ENCODE assay signal across 27 mouse cellular contexts in the genomic region with DNA sequence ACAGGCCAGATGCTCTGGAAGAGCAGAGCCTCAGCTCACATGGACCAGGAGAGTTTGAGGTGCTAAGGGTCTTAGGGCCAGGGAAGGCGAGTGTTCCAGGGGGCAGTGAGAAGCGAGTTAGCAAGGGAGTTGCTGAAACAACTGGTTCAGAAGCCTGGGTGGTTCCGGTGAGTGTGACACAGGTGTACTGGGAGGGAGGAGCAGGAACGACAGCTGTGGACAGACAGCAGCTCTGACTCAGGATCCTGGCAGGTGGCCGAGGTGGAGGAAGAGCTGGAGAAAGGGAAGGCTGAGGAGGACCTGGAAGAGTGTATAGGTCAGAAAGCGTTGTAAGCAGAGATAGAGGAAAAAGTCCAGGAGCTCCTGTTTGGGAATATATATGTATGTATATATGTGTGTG. TPM values are rescaled to one million over a fixed set of nuclear protein-coding genes. Genes with fewer than 3 reads are reported as not detected.
DNase-seq lines count a peak whose midpoint lies in the region; ATAC-seq and TF ChIP-seq lines count a peak whose summit lies in the region.
"Had no signal": no experiment of that assay in that cellular context is flagged by ENCODE, and none has a peak within 500 bp of the region (broad histone marks: within the 10 kb centered on the region; RNA-seq: fewer than 3 reads in every experiment).

No protein-coding gene starts in this region.

- H3K27me3 ChIP-seq in kidney, embryonic 16.5 days (ENCODE audit: insufficient read depth, low read length), result no peaks in the 10 kb centered on the region
- no peaks in the 10 kb centered on the region for H3K27me3 ChIP-seq in lung, postnatal 0 days (replicated peaks; ENCODE audit: insufficient read depth, low read length)
- no peaks in the 10 kb centered on the region for H3K27me3 ChIP-seq in stomach, embryonic 16.5 days (ENCODE audit: control insufficient read depth, insufficient read depth, low read length)
- H3K27me3 ChIP-seq: embryonic facial prominence, embryonic 13.5 days; forebrain, embryonic 15.5 days; heart, embryonic 15.5 days had no signal

- 0 out of 2 replicates have a peak overlapping the region, but pooled peaks have one; percentile 20 for H3K27ac ChIP-seq in kidney, embryonic 16.5 days (ENCODE audit: low read length)
- H3K27ac ChIP-seq in lung, postnatal 0 days (ENCODE audit: low read length), result no peak overlapping the region
- H3K27ac ChIP-seq in stomach, embryonic 16.5 days (ENCODE audit: low read length), result peak overlapping the region; percentile 5; the same call in 1 of the 2 replicates
- H3K27ac ChIP-seq: embryonic facial prominence, embryonic 10.5 days; embryonic facial prominence, embryonic 13.5 days; forebrain, embryonic 12.5 days; forebrain, embryonic 15.5 days; heart, embryonic 15.5 days; hindbrain, embryonic 10.5 days; hindbrain, embryonic 13.5 days had no signal

- H3K4me3 ChIP-seq in kidney, embryonic 16.5 days (ENCODE audit: low read length), result no peak overlapping the region
- no peak overlapping the region for H3K4me3 ChIP-seq in lung, postnatal 0 days (ENCODE audit: low read depth, low read length)
- no peak overlapping the region for H3K4me3 ChIP-seq in stomach, embryonic 16.5 days (replicated peaks; ENCODE audit: low read length)
- H3K4me3 ChIP-seq: embryonic facial prominence, embryonic 10.5 days; embryonic facial prominence, embryonic 13.5 days; erythroblast, embryonic 14.5 days; forebrain, embryonic 12.5 days; forebrain, embryonic 15.5 days; heart, embryonic 12.5 days; heart, embryonic 15.5 days; hindbrain, embryonic 10.5 days; hindbrain, embryonic 13.5 days had no signal

- no peak for DNase-seq in kidney, postnatal 36 days
- DNase-seq in lung, postnatal 0 days (ENCODE audit: low spot score), result peak; percentile 33
- no peak for DNase-seq in lung, postnatal 4 days
- no peak for DNase-seq in urinary bladder, postnatal 14 days (ENCODE audit: low spot score)
- DNase-seq: adrenal gland, adult 8-10 months; adrenal gland, postnatal 25 days; cerebellum, adult 11-12 months; cerebellum, adult 8-10 months; cerebellum, postnatal 10 days; cerebellum, postnatal 36 days; embryo, embryonic 11 days; heart, adult 11 months; heart, postnatal 10 days; heart, postnatal 36 days had no signal

- no peak for ATAC-seq in kidney, embryonic 16.5 days (ENCODE audit: low FRiP score, low TSS enrichment)
- no peak for ATAC-seq in lung, postnatal 0 days
- no peak for ATAC-seq in stomach, embryonic 16.5 days (ENCODE audit: insufficient read depth, low FRiP score)
- ATAC-seq: activated CD4-positive, CD25-positive, alpha-beta regulatory T cell, adult 4 months; forebrain, embryonic 15.5 days; hindbrain, embryonic 16.5 days had no signal

- WGBS in kidney, embryonic 16.5 days, result 74% methylated on average over 6 of the region's 6 CpGs
- 75% methylated on average over 6 of the region's 6 CpGs for WGBS in lung, postnatal 0 days
- 62% methylated on average over 6 of the region's 6 CpGs for WGBS in stomach, embryonic 16.5 days

- H3K9me3 ChIP-seq in kidney, embryonic 16.5 days (ENCODE audit: low read length), result no peaks in the 10 kb centered on the region
- H3K9me3 ChIP-seq in lung, postnatal 0 days (ENCODE audit: low read length), result no peaks in the 10 kb centered on the region
- H3K9me3 ChIP-seq in stomach, embryonic 16.5 days (replicated peaks; ENCODE audit: control insufficient read depth, low read length), result no peaks in the 10 kb centered on the region
- H3K9me3 ChIP-seq: embryonic facial prominence, embryonic 10.5 days; embryonic facial prominence, embryonic 13.5 days; forebrain, embryonic 12.5 days; forebrain, embryonic 15.5 days; heart, embryonic 12.5 days; heart, embryonic 15.5 days; hindbrain, embryonic 10.5 days; hindbrain, embryonic 13.5 days had no signal

- H3K4me1 ChIP-seq in kidney, embryonic 16.5 days (ENCODE audit: insufficient read depth, low read length), result peaks cover 43% of the 10 kb centered on the region
- peaks cover 8% of the 10 kb centered on the region; the same call in 1 of the 2 replicates for H3K4me1 ChIP-seq in lung, postnatal 0 days (ENCODE audit: insufficient read depth, low read depth, low read length)
- peaks cover 35% of the 10 kb centered on the region for H3K4me1 ChIP-seq in stomach, embryonic 16.5 days (ENCODE audit: control insufficient read depth, insufficient read depth, low read length)

- no peak for TF ChIP-seq EP300 in lung, postnatal 0 days (IDR thresholded peaks at IDR 0.05)

- H3K36me3 ChIP-seq in kidney, embryonic 16.5 days (ENCODE audit: insufficient read depth, low read length), result peaks cover 20% of the 10 kb centered on the region
- H3K36me3 ChIP-seq in lung, postnatal 0 days (ENCODE audit: insufficient read depth, low read length), result peaks cover 7% of the 10 kb centered on the region; the same call in 1 of the 2 replicates
- no peaks in the 10 kb centered on the region; the same call in 1 of the 2 replicates for H3K36me3 ChIP-seq in stomach, embryonic 16.5 days (ENCODE audit: control insufficient read depth, insufficient read depth, low read length)
- H3K36me3 ChIP-seq: forebrain, embryonic 15.5 days had no signal

- TF ChIP-seq CTCF in lung, postnatal 0 days (IDR thresholded peaks at IDR 0.05), result no peak

- no peak overlapping the region for H3K9ac ChIP-seq in kidney, embryonic 16.5 days (replicated peaks; ENCODE audit: low read length)
- no peak overlapping the region for H3K9ac ChIP-seq in lung, postnatal 0 days (replicated peaks; ENCODE audit: low read depth)
- no peak overlapping the region for H3K9ac ChIP-seq in stomach, embryonic 16.5 days (ENCODE audit: low read length)
- H3K9ac ChIP-seq: embryonic facial prominence, embryonic 13.5 days; forebrain, embryonic 12.5 days; forebrain, embryonic 15.5 days; heart, embryonic 12.5 days; heart, embryonic 15.5 days; hindbrain, embryonic 13.5 days had no signal

- H3K4me2 ChIP-seq in kidney, embryonic 16.5 days (replicated peaks; ENCODE audit: low read depth, low read length), result no peak overlapping the region
- no peak overlapping the region for H3K4me2 ChIP-seq in lung, postnatal 0 days (replicated peaks; ENCODE audit: low read depth, low read length)
- no peak overlapping the region for H3K4me2 ChIP-seq in stomach, embryonic 16.5 days (ENCODE audit: low read depth, low read length)
- H3K4me2 ChIP-seq: embryonic facial prominence, embryonic 13.5 days; forebrain, embryonic 12.5 days; forebrain, embryonic 15.5 days; heart, embryonic 12.5 days; heart, embryonic 15.5 days; hindbrain, embryonic 13.5 days had no signal

RNA-seq across cellular contexts. Expression of gene Spry1, which starts 9.5 kb away (rescaled TPM):
- polyA plus RNA-seq in kidney, embryonic 16.5 days (2015; fragmentation: Nextera tagmentation; extraction: Ambion mirVana), result 36.2 and 39.6 TPM in 2 replicates
- polyA plus RNA-seq in lung, postnatal 0 days (2015; fragmentation: Nextera tagmentation; extraction: Ambion mirVana), result 23.3 and 24.7 TPM in 2 replicates
- 12.8 and 13.5 TPM in 2 replicates for polyA plus RNA-seq in stomach, embryonic 16.5 days (2015; fragmentation: Nextera tagmentation; extraction: Ambion mirVana)
